Mouse (Mus musculus): ENCODE measurements around the gene Grasp.

Grasp gene

DNA sequence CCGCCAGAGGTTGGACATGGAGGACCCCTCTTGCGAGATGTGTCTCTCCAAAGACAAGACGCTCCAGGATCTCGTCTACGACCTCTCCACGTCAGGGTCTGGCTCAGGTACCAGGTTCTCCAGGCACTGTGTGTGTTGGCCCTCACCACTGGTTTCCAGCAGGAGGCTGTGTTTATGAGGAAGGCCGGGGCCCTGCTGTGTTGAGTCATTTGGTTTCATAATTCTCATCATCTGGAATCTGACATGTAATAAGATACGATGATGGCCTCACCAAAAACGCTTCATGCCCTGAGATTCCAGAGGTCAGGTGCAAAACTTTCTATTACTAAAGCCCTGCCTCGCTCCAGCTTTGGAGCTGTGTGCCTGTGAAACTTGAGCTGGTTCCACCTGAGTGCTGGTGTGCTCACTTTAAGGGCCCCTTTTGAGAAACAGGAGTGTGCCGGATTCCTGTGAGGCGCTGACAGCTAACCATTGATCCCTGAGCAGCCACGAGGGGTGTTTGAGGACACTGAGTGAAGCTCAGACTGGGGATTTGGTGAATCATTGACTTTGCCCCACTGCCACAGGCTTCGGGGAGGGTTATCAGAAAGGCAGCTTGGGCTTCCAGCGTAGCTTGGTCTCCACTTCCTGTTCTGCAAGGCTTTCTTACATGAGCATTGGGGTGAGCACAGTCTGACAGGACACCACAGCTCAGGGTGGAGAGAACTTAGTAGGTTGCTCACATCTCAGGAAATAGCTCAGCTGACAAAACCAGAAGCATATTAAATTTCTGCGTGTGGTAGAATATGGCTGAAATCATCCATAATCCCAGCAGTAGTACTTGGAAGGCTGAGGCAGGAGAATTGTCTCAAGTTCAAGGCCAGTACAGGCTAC is 28.8 kb upstream of the Grasp start:
- no peak for DNase-seq

DNA sequence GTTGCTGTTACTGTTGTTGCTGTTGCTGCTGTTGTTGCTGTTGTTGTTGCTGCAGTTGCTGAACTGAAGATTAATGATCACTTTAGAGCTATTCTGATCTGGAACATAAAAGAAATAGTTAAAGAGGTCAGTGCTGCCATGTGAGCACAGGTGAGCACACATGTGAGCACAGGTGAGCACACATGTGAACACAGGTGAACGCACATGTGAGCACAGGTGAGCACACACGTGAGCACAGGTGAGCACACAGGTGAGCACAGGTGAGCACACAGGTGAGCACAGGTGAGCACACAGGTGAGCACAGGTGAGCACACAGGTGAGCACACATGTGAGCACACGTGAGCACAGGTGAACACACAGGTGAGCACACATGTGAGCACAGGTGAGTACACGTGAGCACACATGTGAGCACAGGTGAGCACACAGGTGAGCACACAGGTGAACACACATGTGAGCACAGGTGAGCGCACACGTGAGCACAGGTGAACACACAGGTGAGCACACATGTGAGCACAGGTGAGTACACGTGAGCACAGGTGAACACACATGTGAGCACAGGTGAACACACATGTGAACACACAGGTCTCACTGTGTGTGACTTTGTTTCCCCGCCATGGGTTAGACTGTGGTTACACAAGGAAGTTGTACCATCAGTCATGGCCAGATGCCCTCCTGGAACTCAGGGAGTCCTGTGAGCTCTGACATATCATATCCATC is 27.8 kb upstream of the Grasp start:
- DNase-seq: no peak

DNA sequence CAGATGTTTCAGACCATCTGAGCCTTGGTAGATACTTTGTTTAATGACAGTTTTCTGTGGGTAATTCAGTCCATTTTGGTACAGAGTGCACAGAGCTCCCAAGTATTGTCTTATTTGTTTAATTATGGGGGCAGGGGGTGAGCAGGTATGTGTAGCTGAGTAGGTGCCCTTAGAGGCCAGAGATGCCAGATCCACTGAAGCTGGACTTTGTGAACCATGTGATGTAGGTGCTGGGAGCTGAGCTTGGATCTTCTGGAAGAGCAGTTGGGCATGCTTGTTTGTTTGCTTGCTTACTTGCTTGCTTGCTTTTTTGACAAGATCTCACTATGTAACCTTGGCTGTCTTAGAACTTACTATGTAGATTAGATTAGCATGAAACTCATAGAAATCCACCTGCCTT is 27.0 kb upstream of the Grasp start:
- no peak for DNase-seq

DNA sequence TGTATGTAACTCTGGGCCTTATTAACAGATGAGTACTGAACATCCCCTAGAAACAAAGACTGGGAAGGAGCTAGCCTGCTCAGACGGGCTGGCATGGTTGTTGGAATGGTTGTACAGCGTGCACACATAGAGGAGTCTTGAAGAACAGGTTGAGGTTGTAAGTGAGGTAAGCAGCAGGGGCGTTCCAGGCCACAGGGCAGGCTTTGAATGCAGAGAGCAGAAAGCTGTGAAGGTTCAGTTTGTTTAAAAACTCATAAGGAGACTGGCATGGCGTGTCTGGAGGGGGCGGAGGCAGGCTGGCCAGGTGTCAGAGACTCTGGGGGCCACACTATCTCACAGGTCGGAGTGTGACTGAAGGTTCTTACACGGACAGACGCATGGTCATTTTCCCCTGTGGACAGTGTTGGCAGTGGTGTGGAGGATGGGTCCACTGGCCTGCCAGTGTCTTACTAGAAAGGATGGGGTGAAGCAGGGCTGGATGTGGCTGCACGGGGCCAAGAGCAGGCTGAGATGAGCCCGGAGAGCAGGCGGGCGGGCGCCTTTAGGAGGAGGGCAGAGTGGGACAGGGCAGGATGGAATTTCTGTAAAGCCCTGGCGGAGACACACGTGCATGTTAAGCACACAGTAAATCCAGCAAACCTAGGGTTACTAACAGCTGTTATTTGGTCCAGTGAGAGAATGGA is 26.4 kb upstream of the Grasp start:
- no peak for DNase-seq

DNA sequence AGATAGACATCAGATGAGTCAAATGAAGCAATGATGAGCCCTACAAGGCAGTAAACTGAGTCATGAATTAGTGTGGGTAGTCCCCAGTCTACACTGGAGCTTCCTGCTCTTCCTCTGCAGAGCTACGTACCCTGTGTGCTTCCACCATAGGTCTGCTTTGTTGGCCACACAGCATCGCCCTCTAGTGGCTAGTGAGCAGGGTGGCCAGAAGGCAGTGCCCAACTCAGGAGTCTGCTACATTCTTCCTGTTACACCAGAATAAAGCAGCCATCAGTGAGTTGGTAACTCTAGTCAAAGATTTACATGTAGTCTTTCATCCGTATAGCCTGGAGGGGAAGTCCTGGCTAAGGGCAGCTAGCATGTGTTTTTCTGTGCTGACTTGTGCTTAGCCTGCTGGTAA is 25.8 kb upstream of the Grasp start:
- DNase-seq: peak; percentile 69 to 70

DNA sequence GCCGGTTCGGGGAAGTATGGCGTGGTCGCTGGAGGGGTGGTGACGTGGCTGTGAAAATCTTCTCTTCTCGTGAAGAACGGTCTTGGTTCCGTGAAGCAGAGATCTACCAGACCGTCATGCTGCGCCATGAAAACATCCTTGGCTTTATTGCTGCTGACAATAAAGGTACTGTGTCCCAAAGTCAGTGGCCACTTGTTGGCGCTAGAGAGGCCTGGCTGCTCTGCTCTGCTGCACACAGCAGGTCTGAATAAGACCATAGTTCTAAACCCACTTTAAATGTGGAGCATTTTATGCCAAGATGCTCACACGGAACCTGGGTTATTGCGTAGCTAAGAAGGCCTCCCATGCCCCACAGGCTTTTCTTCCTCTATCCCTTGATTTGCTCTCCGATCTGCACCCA is 25.1 kb upstream of the Grasp start:
- DNase-seq: no peak

DNA sequence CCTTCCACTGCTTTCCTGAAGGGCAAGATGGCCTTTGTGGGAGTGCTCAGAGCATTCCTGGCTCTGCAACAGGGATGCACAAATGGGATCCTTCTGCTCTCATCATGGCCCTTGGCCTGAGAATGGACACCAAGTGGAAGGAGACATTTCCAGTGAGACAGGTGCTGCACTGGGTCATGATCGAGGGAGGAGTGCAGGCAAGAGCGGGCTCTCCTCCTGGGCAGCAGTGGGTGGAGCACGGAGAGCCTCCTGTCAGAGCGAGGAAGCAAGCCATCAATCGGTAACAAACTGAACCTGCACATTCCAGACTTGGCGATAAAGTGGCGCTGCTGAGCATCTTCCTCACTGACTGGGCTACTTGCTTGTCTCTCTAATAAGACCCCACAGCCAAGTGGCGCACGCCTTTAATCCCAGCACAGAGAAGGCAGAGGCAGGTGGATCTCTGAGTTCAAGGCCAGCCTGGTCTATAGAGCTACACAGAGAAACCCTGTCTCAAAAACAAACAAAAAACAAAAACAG is 23.2 kb upstream of the Grasp start:
- no peak for DNase-seq

DNA sequence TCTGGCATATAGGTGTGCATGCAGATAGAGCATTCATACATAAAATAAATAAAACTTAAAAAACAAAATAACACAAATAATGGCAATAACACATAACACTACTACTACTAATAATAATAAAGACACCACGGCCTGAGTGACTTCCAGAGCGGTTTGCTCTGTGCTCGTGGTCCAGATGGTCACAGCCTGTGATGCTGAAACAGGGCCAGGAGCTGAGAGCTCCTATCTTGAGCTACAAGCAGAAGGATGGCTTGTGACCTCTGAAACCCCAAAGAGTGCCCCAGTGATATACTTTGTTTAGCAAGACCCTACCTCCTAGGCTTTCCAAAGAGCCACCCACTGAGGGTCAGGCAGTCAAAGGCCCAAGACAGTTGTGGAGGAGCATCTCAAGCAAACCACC is 22.6 kb upstream of the Grasp start:
- DNase-seq: no peak

DNA sequence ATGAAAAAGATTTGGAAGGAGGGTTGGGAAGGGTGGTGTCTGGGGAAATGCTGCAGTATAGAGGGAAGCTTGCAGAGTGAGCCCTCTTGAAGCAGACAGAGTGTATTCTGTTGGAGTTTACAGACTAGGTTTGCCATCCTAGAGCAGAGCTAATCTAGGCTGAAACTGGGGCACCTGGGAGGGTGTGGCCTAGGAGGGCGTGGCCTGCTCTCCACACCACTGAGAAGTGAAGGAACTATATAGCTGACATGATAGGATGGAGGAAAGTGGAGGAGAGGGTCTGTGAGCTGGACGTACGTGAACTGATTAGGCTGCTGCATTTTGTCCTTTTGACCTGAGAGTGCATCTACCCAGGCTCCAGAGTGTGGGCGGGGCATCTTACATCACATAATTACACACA is 20.3 kb upstream of the Grasp start:
- no peak for DNase-seq

DNA sequence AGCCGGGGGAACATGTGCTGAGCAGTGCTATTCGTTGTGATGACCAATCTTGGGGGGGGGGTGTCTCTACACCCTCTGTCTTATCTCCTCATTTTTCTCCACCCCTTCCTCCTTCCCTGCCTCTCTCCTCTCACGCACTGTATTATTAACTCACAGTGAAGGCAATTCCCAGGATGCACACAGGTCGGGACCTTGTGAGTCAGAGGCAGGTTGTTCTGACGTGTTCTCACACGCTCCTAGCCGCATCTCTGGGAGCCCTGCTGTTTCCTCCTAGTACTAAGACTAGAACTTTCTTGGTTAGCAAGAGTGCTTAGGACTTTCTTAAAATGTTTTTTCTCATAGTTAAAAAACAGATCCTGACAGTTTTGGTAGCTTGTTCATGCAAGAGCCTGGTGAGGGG is 19.2 kb upstream of the Grasp start:
- DNase-seq: no peak

DNA sequence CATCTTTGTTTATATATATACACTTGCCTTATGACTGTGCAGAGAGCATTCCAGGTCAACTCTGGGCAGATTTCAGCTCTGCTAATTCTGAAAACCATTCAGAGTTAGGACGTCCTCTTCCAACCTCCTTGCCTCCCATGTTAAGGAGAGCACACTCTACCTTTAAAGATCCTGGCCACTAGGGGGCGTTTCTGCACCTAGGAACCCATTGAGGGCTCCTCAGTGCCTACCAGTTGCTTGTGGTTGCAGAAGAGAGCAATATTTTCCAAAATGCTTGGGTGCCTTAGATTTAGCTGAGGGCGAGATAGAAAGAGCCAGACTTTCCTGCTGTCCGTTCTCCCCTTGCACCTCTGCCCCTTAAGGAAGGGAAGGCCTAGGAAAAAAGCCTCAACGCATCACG is 13.8 kb upstream of the Grasp start:
- peak in 1 of 2 experiments; percentile 60 for DNase-seq

DNA sequence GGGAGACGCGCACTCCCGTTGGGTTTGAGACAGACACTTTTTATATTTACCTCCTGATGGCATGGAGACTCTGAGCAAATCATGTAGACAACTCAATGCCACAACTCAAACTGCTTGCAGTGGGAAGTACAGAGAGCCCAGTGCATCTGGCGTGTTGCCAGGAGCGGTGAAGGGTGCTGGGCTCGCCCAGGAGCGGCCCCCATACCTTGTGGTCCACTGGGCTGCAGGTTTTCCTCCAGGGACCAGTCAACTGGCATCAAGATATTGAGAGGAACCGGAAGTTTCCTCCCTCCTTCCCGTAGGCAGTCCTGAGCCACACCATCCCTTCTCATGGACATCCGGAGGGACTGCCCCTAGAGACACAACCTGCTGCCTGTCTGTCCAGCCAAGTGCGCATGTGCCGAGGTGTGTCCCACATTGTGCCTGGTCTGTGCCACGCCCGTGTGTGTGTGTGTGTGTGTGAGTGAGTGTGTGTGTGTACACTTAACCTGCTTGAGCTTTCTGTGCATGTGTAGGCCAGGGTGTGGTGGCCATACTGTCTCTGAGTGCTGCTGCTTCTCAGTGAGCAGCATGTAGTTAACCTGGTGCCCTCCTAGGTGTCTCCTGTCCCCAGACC is 12.9 kb upstream of the Grasp start:
- no peak for DNase-seq

DNA sequence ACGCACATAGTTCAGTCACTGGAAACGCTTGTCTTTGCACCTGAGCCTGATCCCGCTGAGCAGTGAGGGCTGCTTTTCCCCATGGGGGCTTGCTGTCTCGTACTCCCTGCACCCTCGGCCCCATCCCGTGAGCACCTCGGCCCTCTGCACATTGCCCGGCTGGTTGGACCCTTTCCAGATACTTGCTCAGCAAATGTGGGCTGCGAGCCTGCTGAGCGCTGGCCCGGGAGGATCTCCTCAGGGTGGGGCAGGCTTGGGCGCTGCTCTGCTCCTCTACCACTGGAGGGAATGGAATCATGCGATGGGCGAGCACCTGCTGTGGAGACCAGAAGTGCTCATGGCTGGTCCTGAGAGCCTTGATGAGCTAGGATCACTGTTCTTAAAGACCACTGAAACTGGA is 11.6 kb upstream of the Grasp start:
- no peak for DNase-seq

DNA sequence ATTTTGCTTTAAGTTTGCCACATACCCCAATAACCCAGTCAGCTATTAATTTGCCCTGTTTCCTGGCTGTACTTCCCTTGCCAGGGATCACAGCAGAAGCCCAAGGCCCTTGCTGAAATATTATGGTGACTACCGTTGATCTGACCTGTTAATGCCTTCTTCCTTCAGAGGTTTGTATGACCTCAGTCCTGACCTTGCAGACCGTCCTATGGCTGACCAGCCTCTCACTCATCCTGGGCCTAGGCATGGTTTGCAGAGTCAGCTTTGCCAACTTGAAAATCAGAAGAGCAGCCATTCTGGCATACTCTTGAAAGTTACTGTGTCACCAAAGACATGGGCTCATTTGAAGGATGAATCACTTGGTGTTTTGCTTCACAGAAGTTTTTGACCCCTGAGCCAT is 8.9 kb upstream of the Grasp start:
- no peak for DNase-seq

DNA sequence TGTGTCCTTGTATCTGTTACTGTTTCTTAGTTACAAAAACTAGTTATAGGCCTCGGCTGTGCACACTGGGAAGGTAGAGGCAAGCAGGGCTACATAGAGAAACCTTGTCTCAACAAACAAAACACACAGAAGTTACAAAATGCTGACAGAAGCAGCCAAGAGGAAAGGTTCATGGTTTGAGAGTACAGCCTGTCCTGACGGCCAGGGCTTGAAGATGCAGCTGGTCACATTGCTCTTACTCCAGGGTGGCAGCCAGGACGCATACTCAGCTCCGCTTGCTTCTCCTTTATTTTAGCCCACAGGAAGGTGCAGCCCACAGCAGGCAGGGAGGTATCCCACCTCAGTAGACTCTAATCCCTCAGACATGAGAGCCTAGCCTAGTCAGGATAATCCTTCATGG is 8.0 kb upstream of the Grasp start:
- DNase-seq: no peak

DNA sequence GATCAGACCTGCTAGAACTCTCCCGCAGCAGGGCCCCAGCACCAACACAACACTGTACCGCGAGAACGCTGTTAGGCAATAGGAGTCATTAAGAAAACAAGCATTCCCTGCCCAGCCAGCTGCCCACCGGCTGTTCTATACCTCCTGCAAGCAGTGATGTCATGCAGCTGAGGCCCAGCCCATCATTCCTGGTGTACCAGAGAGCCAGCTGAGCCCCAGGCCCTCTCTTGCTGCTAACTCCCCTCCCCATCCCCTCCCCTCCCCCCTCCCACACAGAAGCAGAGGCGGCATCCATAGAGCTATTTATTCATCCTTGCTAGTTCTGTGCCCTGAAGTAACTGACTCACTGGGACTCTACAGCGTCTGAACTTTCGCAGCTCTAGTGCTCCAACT is 3.1 kb upstream of the Grasp start:
- no peak for DNase-seq

DNA sequence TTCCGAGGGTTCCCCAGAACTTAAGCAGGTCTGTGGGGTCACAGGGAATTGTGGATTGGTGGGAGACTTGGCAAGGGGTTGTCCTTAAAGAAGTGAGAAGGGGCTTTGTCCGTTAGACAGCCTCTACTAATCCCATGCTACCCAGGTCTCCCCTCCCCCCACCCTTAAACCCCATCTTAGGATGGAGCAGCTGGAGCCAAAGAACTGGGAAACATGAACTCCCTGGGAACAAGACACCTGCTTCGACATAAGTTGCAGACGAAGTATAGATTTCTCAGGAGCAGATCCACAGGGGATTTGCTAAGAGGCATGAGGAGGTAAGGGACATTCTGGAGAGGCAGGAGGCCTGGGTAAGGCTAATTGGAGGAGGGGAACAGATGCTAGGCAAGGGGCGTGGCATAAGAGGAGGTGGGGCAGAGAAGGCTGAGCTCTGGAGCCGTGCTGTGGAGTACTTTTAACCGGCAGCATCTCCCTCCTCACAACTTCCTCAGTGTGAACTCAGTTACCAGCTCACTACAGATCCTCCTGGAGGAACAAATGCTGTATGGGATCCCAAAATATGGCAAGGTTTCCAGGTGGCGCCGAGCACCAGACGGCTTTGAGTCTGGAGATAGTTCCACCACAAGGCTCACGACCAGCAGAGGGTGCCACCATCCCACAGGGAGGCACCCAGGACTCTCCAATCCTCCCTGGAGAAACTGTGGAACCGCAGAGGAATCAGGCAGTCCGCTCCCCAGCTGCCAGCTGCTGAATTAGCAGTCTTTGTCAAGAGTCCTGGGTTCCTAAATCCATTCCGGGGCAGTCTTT is 2.5 kb upstream of the Grasp start:
- peak; percentile 46 to 78 for DNase-seq

DNA sequence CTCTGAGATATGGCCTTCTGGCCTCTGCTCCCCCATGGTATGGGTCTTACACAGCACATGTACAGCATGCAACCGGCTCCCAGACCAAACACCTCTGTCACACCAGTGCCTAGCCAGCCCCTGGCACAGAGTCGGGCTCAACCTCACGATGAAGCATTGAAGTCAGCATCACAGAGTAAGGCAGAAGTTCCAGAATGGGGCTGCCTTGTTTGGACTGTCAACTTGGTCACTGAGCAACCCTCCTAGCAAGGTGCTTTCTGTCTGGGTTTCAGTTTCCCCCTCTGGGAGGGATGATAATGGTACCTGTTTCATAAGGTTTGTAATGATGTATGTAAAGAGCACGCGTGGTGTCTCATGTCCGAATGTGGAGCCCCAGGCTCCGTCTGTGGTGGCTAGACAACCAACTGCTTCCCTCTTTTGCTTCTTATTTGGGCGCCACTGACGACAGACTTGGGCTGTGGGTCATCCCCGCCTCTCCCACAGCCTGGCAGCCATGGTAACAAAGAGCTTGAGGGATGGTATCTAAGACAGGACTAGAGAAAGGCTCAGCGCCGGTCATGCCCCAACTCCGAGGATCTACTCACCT is 998 bp upstream of the Grasp start:
- DNase-seq: no peak

DNA sequence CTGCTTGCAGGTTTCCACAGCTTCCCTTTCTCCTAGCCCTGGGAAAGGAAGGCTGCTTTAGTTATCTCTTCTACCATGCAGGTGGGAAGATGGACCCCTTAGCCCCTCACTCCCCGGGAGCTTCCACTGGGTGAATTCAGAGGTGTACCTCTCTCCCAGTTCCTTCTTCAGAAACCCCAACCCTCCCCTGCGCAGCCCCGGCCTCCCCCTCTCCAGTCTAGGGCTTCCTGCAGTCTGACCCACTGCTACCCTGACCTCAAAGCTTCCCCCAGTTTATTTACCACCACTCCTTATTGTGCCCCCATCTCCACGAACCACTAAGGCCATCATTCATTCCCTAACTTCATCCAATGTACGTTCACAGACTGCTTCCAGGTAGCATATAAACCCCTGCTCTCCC is 392 bp upstream of the Grasp start:
- no peak for DNase-seq

DNA sequence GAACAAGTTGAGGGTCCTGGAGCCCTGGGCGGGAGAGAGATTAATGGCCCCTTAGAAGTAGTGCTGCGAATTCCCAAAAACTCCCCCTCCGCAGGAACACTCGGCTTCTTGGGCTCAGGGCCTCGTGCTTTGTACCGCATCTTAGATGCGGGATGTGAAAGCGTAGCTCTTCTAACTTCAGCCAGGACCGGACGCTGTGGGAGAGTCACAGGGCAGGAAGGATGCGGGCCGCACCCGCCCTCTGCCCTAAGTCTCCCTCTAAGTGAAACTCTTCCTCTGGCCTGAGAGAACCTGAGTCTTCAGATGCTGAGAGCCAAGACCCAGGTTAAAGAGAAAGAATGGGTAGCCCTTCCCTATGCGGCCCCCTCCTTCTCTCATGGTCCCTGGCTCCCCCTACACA is 989 bp downstream of the Grasp start:
- no peak for DNase-seq

DNA sequence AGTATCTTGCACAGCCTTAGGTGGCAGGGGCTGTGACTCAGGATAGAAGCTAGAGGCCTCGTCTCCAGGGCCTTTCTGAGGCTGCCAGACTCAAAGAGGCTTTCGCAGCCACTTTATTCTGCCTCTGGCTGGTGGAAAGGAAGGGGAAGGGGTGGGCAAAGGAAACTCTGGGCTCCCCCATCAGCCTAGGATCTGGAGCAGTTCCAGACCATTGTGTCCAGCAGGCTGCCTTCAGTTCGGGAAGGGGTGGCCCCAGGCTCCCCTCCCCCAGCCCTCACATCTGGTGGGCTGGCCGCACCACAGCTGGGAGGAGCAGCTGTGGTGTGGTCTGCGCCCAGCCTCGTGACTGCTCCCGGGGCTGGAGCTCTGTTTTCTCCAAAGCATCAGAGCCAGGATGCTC is 4.0 kb downstream of the Grasp start:
- no peak for DNase-seq

Measured in spleen, adult 18-20 months (tissue).